Mouse (Mus musculus) megakaryocyte, embryonic 14.5 days (primary cell): Measurements from ENCODE around the gene Vmn2r41. TPM values are rescaled to one million over a fixed set of nuclear protein-coding genes. Genes with fewer than 3 reads are reported as not detected.
"Not testable (repeated sequence)": the region's sequence is repeated elsewhere in the genome, so short reads cannot be mapped to it uniquely, and the experiment has no call there.

Source experiments
- H3K27me3 ChIP-seq: replicated peaks from 2 replicates; pipeline ENCODE3; 2012; ENCODE audit warnings: inconsistent platforms
- H3K36me3 ChIP-seq: replicated peaks from 2 replicates; pipeline ENCODE3; 2012; ENCODE audit warnings: low read length, inconsistent platforms, mixed read lengths
- H3K4me1 ChIP-seq: 2 replicates; pipeline ENCODE4 v1.6.1; 2012; ENCODE audit warnings: inconsistent platforms
- H3K4me3 ChIP-seq: replicated peaks from 2 replicates; pipeline ENCODE3; 2012; ENCODE audit warnings: moderate library complexity, mild to moderate bottlenecking, inconsistent platforms
- H3K9me3 ChIP-seq: 2 replicates; pipeline ENCODE4 v1.6.1; 2012; ENCODE audit warnings: inconsistent platforms
- polyA plus RNA-seq: library from polyadenylated mRNA; stranded (reverse); fragments of >175 nt; gene quantifications from 2 replicates; pipeline ENCODE4 v1.2.3, GENCODE M21; 2012; ENCODE audit warnings: low replicate concordance; ENCODE audit not compliant: insufficient read depth

Vmn2r41 gene
- not detected in 2 replicates for polyA plus RNA-seq

DNA sequence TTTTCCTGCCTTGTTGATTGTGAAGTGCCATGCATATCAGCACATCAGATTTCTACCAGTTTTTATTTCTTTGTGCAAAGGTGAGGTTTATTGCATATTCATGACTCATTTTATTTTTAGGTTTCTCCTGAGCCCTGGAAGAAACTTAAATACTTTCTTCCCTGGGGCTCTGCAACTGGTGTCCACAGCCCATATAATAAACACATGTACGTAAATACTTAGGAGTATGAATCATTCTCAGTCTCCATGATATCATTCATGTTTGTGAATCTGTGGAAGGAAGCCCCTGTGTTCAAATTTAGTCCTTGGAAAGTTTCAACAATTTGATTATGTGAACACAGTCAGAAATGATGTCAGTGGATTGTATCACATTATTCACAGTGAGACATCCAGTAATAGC lies at the start of gene Vmn2r41:
Gene Vmn2r41 (minus strand): TSS at position 101 of the 400 bp plus-strand sequence.
- H3K4me3 ChIP-seq, H3K9me3 ChIP-seq, H3K27me3 ChIP-seq, H3K36me3 ChIP-seq, H3K4me1 ChIP-seq: not testable (repeated sequence)

DNA sequence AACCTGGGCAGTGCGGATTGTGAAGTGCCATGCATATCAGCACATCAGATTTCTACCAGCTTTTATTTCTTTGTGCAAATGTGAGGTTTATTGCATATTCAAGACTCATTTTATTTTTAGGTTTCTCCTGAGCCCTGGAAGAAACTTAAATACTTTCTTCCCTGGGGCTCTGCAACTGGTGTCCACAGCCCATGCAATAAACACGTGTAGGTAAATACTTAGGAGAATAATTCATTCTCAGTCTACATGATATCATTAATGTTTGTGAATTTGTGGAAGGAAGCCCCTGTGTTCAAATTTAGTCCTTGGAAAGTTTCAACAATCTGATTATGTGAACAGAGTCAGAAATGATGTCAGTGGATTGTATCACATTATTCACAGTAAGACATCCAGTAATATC lies 38.8 kb upstream of the Vmn2r41 start, which contains the start of gene Vmn2r42:
Gene Vmn2r42 (minus strand): TSS at position 101 of the 400 bp plus-strand sequence.
- not testable (repeated sequence) for H3K9me3 ChIP-seq, H3K36me3 ChIP-seq, H3K4me3 ChIP-seq, H3K27me3 ChIP-seq, H3K4me1 ChIP-seq

- not testable (repeated sequence) for H3K9me3 ChIP-seq, H3K4me3 ChIP-seq, H3K36me3 ChIP-seq, H3K27me3 ChIP-seq, H3K4me1 ChIP-seq
Observed at GRCm38 (mm10) chr7:8092871-8093270, 68.6 kb downstream of the Vmn2r41 start.

Other genes starting within 250 kb of the Vmn2r41 start
- not detected in 2 replicates for gene Vmn2r42, start 38.7 kb upstream of the Vmn2r41 start, polyA plus RNA-seq
- not detected in 2 replicates for gene Vmn2r43, start 98.9 kb upstream of the Vmn2r41 start, polyA plus RNA-seq
- gene Vmn2r44, start 221.7 kb upstream of the Vmn2r41 start, polyA plus RNA-seq = 0.07 TPM in 1 of 2 replicates, not detected in the other